Mouse (Mus musculus) heart, embryonic 10.5 days (tissue): ENCODE results near the gene Kcnn1. TPM values are rescaled to one million over a fixed set of nuclear protein-coding genes. Genes with fewer than 3 reads are reported as not detected.

Experiments
- DNase-seq: peaks from one replicate; pipeline ENCODE4 v3.0.0-alpha.2; 2017; ENCODE audit warnings: low spot score
- H3K27ac ChIP-seq: fragments of 300-500 bp; sonication (generic); 2 replicates; pipeline ENCODE4 v1.5.1; 2016; ENCODE audit warnings: mild to moderate bottlenecking
- H3K27me3 ChIP-seq: fragments of 300-500 bp; sonication (generic); 2 replicates; pipeline ENCODE4 v1.6.1; 2016; ENCODE audit warnings: mild to moderate bottlenecking; ENCODE audit not compliant: poor library complexity, insufficient read depth, severe bottlenecking
- H3K36me3 ChIP-seq: fragments of 300-500 bp; sonication (generic); 2 replicates; pipeline ENCODE4 v1.6.1; 2016; ENCODE audit warnings: mild to moderate bottlenecking, moderate library complexity
- H3K4me1 ChIP-seq: fragments of 300-500 bp; sonication (generic); 2 replicates; pipeline ENCODE4 v1.6.1; 2016; ENCODE audit warnings: mild to moderate bottlenecking
- H3K4me3 ChIP-seq: fragments of 300-500 bp; sonication (generic); 2 replicates; pipeline ENCODE4 v1.5.1; 2016; ENCODE audit warnings: mild to moderate bottlenecking, moderate library complexity
- H3K9me3 ChIP-seq: fragments of 300-500 bp; sonication (generic); 2 replicates; pipeline ENCODE4 v1.6.1; 2016; ENCODE audit warnings: mild to moderate bottlenecking, moderate library complexity
- WGBS: fragments of 180-500 bp; shearing (Covaris S2); methylation state at CpG from one replicate; pipeline ENCODE4 v1.1.7; 2016; 5-methylcytosine and 5-hydroxymethylcytosine counted together
- polyA plus RNA-seq: library from polyadenylated mRNA; unstranded; fragments of >200 nt; fragmentation: Nextera tagmentation; extraction: Ambion mirVana; gene quantifications from 2 replicates; pipeline ENCODE4 v1.2.1, GENCODE M21; 2016

The Kcnn1 gene
- polyA plus RNA-seq, 1 experiment from 2014 or later = 1.6 TPM

DNA sequence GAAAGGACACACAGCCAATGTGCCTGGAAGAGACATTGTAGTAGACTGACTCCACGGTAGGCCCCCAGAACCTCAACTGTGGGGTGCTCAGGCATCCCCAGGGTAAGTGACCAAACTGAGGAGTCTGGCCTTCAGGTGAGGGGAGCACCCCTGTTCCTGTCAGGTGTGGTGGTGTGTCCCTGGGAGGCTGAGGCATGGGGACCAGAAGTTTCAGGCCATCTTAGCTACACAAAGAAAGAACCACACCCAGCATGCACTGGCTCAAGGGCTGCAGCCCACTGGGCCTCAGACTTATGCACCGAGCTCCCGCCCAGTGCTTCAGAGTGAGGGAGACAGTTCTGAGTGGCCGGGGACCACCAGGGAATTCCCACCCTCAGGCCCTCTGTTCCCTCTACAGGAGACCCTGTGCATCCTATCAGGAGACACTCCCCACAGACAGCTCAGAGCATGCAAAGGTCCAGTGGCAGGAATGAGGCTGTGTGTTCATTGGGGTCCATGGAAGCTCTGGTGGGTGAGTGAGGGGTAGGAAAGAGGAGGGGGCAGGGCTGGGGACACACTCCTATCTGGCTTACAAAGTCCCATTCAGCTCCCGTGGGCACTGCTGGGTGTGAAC is 8.2 kb upstream of the Kcnn1 start:
- Histone ChIP-seq H3K4me3 (peak overlapping the region; percentile 2; the same call in 1 of the 2 replicates), H3K9me3 (no peaks in the 10 kb centered on the region)
- 84% methylated on average over 5 of the region's 5 CpGs for WGBS

DNA sequence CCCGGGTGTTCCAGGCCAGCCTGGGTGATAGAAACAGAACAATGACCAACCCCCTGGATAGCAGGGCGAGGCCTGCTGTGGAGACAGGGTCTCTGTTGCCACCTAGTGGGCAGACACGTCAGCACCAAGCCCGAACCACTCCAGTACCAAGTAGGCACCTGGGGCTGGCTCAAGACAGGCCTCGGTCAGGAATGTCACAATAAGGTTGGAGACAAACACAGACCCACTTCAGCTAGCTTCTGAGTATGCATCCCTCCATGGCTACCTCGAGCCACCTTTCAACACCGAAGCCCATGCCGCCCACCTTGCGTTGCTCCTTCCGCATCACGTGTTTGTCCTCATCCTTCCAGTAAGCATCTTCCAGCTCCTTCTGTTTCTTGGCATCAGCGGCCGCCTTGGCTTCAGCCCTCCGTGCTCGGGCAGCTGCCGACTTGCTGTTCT is 6.6 kb upstream of the Kcnn1 start:
- 52% methylated on average over 16 of the region's 16 CpGs for WGBS
- Histone ChIP-seq H3K27me3 (0 out of 2 replicates have a peak, but pooled peaks cover 6% of the 10 kb centered on the region), H3K9me3 (no peaks in the 10 kb centered on the region), H3K4me3 (no peak overlapping the region), H3K27ac (peak overlapping the region; percentile 83; the same call in 1 of the 2 replicates), H3K36me3 (peaks cover 9% of the 10 kb centered on the region), H3K4me1 (peaks cover 65% of the 10 kb centered on the region)
- DNase-seq = peak; percentile 90

More for the DNA sequence above, 8.2 kb upstream of the Kcnn1 start:
- H3K36me3 ChIP-seq = peaks cover 9% of the 10 kb centered on the region
- DNase-seq = no peak
- H3K27me3 ChIP-seq = 0 out of 2 replicates have a peak, but pooled peaks cover 5% of the 10 kb centered on the region
- H3K4me1 ChIP-seq = peaks cover 51% of the 10 kb centered on the region
- no peak overlapping the region; the same call in 1 of the 2 replicates for H3K27ac ChIP-seq

DNA sequence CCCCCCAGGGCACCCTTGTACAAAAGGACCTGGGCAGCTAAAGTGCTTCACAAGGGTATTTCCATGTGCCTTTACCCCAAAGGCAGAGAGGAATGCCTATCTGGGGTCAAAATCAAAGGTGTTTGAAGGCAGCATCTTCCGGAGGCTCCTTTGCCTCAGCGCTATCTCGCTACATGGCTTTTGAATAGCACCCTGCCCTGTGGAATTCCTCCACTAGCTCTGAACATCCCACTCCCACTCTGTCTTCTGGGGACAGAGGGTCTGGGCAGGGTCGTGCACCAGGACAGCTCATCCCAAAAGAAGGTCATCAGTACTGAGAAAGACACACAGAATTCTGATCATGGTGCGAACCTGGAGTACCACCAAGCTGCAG is 6.1 kb upstream of the Kcnn1 start:
- Histone ChIP-seq H3K27ac (peak overlapping the region; percentile 83), H3K9me3 (no peaks in the 10 kb centered on the region), H3K4me3 (peak overlapping the region; percentile 47), H3K36me3 (peaks cover 9% of the 10 kb centered on the region), H3K27me3 (0 out of 2 replicates have a peak, but pooled peaks cover 10% of the 10 kb centered on the region), H3K4me1 (peaks cover 68% of the 10 kb centered on the region)
- DNase-seq = no peak
- WGBS = 42% methylated on average over 5 of the region's 5 CpGs

DNA sequence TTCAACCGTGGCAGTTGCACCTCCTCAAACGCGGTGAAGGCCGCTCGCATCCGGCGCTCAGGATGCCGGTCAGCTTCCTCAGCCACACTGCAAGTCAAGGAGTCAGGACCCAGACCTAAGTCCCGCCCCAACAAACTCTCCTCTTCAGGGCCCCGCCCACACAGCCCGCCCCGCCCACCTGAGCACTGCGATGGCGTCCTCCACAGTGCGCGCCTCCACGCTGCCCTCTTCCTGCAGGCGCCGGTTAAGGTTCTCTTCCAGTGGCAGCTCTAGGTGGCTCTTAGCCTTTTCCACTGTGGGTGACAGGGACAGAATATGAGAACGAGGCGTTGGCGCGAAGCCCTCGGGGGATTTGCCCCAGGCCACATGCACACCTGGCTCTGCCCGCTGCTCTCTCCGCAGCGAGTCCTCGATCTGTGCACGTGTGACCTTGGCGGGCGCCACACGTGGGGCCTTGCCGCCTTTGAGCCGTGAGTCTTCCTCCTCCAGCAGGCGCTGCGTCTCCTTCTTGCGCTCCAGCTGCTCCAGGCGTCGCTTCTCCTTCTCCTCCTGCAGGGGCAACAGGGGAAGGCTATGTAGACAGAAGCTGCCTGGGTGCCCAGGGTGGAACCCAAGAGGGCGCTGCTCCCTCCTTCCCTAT is 5.6 kb upstream of the Kcnn1 start:
- peak overlapping the region; percentile 83 for H3K27ac ChIP-seq
- peak; percentile 91 for DNase-seq
- peaks cover 13% of the 10 kb centered on the region; the same call in 1 of the 2 replicates for H3K27me3 ChIP-seq
- H3K9me3 ChIP-seq = no peaks in the 10 kb centered on the region
- H3K4me1 ChIP-seq = peaks cover 68% of the 10 kb centered on the region
- H3K36me3 ChIP-seq = peaks cover 9% of the 10 kb centered on the region
- 22% methylated on average over 40 of the region's 40 CpGs for WGBS
- peak overlapping the region; percentile 47 for H3K4me3 ChIP-seq

DNA sequence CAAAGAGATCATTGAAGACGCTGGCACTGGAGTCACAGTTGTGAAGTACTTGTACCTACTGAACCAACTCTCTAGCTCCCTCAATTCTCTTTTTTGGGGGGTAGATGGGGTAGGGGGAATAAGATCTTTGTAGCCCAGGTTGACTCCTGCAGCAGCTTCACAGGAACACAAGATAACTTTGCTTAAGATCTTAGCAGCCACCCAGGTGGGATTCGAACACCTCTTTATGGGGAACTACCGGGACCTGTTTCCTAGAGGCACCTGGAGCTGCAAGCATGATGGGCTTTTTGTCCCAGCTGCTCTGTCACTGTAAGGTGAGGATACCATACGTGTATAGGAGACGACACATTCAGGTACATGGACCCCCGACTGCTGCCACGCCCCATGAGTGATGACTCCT is 3.5 kb upstream of the Kcnn1 start:
- 0 out of 2 replicates have a peak overlapping the region, but pooled peaks have one; percentile 90 for H3K27ac ChIP-seq
- H3K9me3 ChIP-seq = no peaks in the 10 kb centered on the region
- H3K4me1 ChIP-seq = peaks cover 80% of the 10 kb centered on the region
- 83% methylated on average over 7 of the region's 7 CpGs for WGBS
- H3K27me3 ChIP-seq = peaks cover 34% of the 10 kb centered on the region
- peaks cover 9% of the 10 kb centered on the region for H3K36me3 ChIP-seq
- H3K4me3 ChIP-seq = no peak overlapping the region; the same call in 1 of the 2 replicates
- no peak for DNase-seq

DNA sequence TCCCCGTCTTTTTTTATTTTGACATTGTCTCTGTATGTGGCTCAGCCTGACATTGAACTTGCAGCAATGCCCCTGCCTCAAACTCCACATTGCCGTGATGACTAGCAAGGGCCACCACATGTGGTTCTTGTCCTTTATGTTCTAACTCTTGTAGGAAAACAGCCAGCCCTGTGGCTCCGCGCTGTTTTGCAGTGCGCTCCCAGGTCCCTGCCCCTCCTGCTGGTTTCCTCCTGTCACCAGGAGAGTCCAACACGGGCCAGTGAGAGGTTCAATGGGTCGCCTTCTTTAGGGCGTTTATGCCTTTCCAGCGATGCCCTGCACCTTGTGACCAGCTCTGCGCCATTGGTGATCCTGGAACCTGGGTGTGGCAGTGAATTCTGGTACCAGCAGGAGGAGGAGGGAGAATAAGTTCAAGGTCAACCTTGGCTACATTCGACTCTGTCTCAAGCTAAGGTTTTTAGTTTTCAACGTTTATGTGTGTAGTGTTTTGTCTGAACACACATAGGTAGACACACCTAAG is 3.0 kb upstream of the Kcnn1 start:
- WGBS = 4% methylated on average over 12 of the region's 12 CpGs
- Histone ChIP-seq H3K9me3 (no peaks in the 10 kb centered on the region), H3K4me1 (peaks cover 77% of the 10 kb centered on the region)

DNA sequence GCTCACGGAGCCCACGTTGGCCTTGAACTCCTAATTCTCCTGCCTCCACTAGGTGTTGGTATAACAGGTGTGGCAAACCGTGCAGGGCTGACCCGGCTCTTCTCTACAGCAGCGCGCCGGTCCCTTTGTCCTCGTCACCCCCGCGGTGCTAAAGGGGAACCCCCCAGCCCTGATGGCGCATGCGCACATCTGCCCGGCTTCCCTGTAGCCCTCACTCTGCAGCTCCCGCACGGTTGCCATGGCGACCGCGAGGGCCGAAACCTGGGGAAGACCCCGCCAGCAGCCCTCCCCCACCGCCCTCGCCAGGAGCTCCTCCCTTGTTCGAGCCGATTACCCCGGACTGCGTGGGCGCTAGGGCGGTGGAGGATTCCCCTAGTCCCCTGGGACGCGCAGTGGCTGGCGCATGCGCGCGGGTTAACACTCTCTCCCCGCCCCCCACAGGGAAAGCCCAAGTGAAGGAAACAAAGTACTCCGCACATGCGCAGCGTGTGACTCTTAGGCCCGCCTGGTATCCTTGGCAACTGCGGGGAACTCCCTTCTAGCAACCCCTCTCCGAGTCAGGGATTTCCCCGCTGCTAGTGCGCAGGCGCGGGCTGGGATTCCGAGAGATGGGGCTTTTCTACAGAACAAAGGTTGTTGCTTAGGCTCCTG is 2.4 kb upstream of the Kcnn1 start:
- peak overlapping the region; percentile 90 for H3K27ac ChIP-seq
- H3K27me3 ChIP-seq = peaks cover 45% of the 10 kb centered on the region
- under 1% methylated on average over 46 of the region's 46 CpGs for WGBS

More for the DNA sequence above, 3.0 kb upstream of the Kcnn1 start:
- peaks cover 9% of the 10 kb centered on the region for H3K36me3 ChIP-seq
- peak overlapping the region; percentile 90 for H3K27ac ChIP-seq
- H3K27me3 ChIP-seq = peaks cover 39% of the 10 kb centered on the region
- DNase-seq = no peak
- H3K4me3 ChIP-seq = peak overlapping the region; percentile 65

DNA sequence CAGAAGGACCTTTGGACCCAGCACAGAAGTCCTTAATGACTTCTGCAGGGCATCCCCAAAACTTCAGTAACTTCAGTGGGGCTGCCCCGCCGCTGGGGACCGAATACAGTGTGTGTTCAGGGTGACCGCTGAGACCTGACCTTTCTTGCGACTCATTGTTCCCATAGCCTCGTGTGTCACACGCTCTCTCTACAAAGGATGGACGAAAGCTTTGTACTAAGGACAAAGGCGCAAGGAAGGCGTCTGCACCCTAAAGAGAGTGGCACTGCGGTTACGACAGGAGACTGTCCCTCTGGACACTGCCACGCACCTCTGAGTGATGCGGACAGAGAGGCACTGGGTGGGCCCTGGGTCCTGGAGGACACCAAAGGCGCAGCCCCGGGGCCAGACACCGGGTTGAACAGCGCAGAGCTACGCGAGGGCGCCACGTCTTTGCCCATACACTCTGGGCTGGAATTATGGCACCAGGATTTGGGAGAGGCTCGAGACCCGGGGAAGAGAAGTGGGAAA is 1.7 kb upstream of the Kcnn1 start:
- peaks cover 9% of the 10 kb centered on the region for H3K36me3 ChIP-seq
- peak overlapping the region; percentile 65 for H3K4me3 ChIP-seq
- peaks cover 51% of the 10 kb centered on the region for H3K27me3 ChIP-seq
- H3K4me1 ChIP-seq = peaks cover 71% of the 10 kb centered on the region
- DNase-seq = no peak
- 1% methylated on average over 24 of the region's 24 CpGs for whole genome bisulfite sequencing
- H3K9me3 ChIP-seq = no peaks in the 10 kb centered on the region
- peak overlapping the region; percentile 90 for H3K27ac ChIP-seq

More for the DNA sequence above, 2.4 kb upstream of the Kcnn1 start:
- DNase-seq = peak; percentile 99
- Histone ChIP-seq H3K4me1 (peaks cover 73% of the 10 kb centered on the region), H3K4me3 (peak overlapping the region; percentile 65), H3K9me3 (no peaks in the 10 kb centered on the region), H3K36me3 (peaks cover 9% of the 10 kb centered on the region)

DNA sequence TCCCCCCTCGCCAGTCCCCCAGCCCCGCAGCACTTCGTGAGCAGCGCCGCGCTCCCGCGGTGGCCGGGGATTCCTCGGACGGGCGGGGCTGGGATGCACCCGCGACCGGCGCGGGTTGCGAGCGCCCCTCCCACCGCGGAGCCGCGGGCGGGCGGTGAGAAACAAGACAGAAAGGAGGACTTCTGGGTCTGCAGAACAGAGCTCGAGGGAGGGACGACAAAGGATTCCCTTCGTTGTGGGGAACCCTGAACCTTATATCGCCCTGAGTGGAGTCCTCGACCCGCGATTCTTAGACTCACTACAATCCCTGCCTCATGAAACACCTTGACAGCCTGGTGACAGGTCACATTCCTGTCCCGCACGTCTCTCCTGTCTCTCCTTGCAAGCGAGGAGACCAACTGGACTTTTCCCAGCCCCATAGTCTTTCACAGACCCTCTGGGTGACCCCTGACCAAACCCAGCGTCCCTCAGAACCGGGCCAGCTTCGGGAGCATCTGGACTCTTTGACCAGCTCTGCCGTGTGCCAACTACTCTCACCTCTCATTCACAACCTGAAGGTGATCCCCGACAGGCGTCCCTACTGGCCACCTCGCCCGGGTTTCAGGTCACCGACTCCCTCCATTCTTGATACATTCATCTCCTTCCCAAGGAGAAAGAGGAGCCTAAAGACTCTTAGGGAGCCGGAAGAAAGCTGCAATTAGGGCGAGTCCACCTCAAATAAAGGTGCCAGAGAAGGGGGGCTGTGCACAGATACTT is 1.1 kb upstream of the Kcnn1 start:
- Histone ChIP-seq H3K27ac (peak overlapping the region; percentile 90), H3K36me3 (peaks cover 9% of the 10 kb centered on the region), H3K9me3 (no peaks in the 10 kb centered on the region), H3K4me1 (peaks cover 65% of the 10 kb centered on the region), H3K27me3 (peaks cover 51% of the 10 kb centered on the region), H3K4me3 (peak overlapping the region; percentile 65)
- no peak for DNase-seq
- WGBS = under 1% methylated on average over 46 of the region's 46 CpGs

DNA sequence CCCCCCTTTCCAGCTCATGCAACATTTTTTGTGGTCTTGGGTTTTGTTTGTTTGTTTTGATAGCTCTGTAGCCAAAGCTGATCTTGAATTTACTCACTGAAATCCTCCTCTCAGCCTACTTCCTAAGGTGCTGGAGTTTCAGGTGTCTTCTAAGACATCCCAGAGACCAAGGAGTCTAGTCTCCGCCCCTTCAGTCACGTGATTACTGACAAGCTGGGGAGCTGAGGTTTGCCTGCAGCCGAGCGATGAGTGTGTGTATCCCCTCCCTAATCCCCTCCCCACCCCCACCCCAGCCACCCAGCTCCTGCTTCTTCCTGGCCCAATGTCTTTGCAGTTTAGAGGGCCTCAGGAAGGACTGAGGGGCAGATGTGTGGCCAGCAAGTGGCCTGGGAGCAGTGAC is 5.5 kb downstream of the Kcnn1 start:
- Histone ChIP-seq H3K27me3 (peaks cover 68% of the 10 kb centered on the region), H3K4me1 (peaks cover 33% of the 10 kb centered on the region), H3K36me3 (no peaks in the 10 kb centered on the region), H3K4me3 (no peak overlapping the region), H3K27ac (no peak overlapping the region), H3K9me3 (no peaks in the 10 kb centered on the region)
- WGBS = 13% methylated on average over 4 of the region's 4 CpGs
- DNase-seq = no peak

DNA sequence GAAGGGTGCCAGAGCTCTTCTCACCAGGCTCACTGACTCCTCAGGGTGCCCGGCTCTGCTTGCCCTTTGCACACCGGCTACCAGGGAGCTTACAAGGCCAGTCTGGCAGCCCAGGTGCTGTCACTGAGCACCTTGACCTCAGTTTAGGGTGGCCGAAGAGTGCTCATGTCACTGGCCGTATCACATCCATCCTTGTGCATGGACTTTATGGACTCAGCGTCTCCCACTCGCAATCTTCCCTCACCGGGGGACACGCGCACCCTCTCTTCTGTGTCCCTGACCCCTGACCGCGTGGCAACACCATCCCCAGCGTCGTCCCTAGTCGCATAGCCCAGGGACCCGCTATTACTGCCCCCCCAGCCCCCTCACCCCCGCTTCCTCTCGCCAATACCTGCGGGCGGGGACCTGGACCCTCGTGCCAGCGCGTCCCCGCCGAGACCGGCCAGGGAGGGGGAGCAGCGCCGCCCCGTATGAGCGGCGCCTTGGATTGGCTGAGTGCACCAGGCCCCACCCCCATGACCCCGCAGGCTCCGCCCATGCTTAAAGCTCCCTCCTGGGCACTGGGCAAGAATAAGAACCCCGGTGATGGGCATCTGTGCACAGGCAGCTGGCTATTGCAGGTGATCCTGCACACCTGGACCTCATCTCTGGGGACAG is 6.4 kb downstream of the Kcnn1 start:
- Histone ChIP-seq H3K4me3 (peak overlapping the region; percentile 66), H3K9me3 (no peaks in the 10 kb centered on the region), H3K27ac (peak overlapping the region; percentile 78), H3K36me3 (no peaks in the 10 kb centered on the region), H3K4me1 (peaks cover 35% of the 10 kb centered on the region), H3K27me3 (peaks cover 63% of the 10 kb centered on the region)
- 9% methylated on average over 33 of the region's 33 CpGs for WGBS
- DNase-seq = no peak

DNA sequence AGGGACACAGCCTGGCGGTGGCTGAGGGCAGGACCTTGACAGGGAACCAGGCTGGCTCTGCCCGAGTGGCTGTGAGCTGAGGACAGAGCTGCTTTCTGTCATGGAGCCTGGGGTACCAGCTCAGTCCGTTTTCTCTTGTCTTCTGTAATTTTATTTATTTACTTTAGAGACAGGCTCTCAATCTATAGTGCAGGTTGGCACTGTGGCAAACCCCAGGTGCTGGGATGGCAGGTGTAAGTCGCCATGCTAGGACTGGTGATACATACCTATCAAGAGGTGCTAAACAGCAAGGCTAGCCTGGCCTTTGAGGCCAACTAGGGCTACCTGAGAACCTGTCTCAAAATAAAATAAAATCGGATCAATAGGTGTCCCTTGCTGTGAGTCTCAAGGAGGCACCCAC is 7.0 kb downstream of the Kcnn1 start:
- H3K4me1 ChIP-seq = peaks cover 37% of the 10 kb centered on the region
- H3K27me3 ChIP-seq = peaks cover 58% of the 10 kb centered on the region

More for the DNA sequence above, 7.0 kb downstream of the Kcnn1 start:
- Histone ChIP-seq H3K27ac (no peak overlapping the region), H3K36me3 (no peaks in the 10 kb centered on the region), H3K4me3 (no peak overlapping the region), H3K9me3 (no peaks in the 10 kb centered on the region)
- 58% methylated on average over 5 of the region's 5 CpGs for WGBS
- DNase-seq = no peak
